Mouse (Mus musculus): ENCODE measurements around the gene Lmod3. TPM values are rescaled to one million over a fixed set of nuclear protein-coding genes. Genes with fewer than 3 reads are reported as not detected.
"Not testable (repeated sequence)": the region's sequence is repeated elsewhere in the genome, so short reads cannot be mapped to it uniquely, and the experiment has no call there.

The Lmod3 gene
- total RNA-seq, 2 experiments from 2014 or later, result 156 to 173 TPM

- no peak for DNase-seq (ENCODE audit: low spot score in 2 of 2)
Observed at GRCm38 (mm10) chr6:97276890-97277497, 24.4 kb upstream of the Lmod3 start.

- no peak for DNase-seq (ENCODE audit: low spot score in 2 of 2)
Observed at GRCm38 (mm10) chr6:97276366-97276765, 23.8 kb upstream of the Lmod3 start.

GRCm38 (mm10) chr6:97275760-97276159 lies 23.2 kb upstream of the Lmod3 start:
- no peak for DNase-seq (ENCODE audit: low spot score in 2 of 2)

- no peak for DNase-seq (ENCODE audit: low spot score in 2 of 2)
Observed at GRCm38 (mm10) chr6:97273777-97274176, 21.2 kb upstream of the Lmod3 start.

- no peak for DNase-seq (ENCODE audit: low spot score in 2 of 2)
Observed at GRCm38 (mm10) chr6:97273058-97273710, 20.6 kb upstream of the Lmod3 start.

- no peak for DNase-seq (ENCODE audit: low spot score in 2 of 2)
Observed at GRCm38 (mm10) chr6:97272349-97272748, 19.8 kb upstream of the Lmod3 start.

- no peak for DNase-seq (ENCODE audit: low spot score in 2 of 2)
Observed at GRCm38 (mm10) chr6:97269596-97269995, 17.0 kb upstream of the Lmod3 start.

- DNase-seq (ENCODE audit: low spot score in 2 of 2), result no peak
Observed at GRCm38 (mm10) chr6:97267132-97267531, 14.6 kb upstream of the Lmod3 start.

- no peak for DNase-seq (ENCODE audit: low spot score in 2 of 2)
Observed at GRCm38 (mm10) chr6:97266661-97267060, 14.1 kb upstream of the Lmod3 start.

GRCm38 (mm10) chr6:97265705-97266104 lies 13.1 kb upstream of the Lmod3 start:
- DNase-seq (ENCODE audit: low spot score in 2 of 2), result no peak

- DNase-seq (ENCODE audit: low spot score in 2 of 2), result no peak
Observed at GRCm38 (mm10) chr6:97265240-97265639, 12.7 kb upstream of the Lmod3 start.

- DNase-seq (ENCODE audit: low spot score in 2 of 2), result not testable (repeated sequence)
Observed at GRCm38 (mm10) chr6:97263750-97264149, 11.2 kb upstream of the Lmod3 start.

- no peak for DNase-seq (ENCODE audit: low spot score in 2 of 2)
Observed at GRCm38 (mm10) chr6:97262229-97262628, 9.7 kb upstream of the Lmod3 start.

- DNase-seq (ENCODE audit: low spot score in 2 of 2), result not testable (repeated sequence)
Observed at GRCm38 (mm10) chr6:97259926-97260325, 7.4 kb upstream of the Lmod3 start.

GRCm38 (mm10) chr6:97258489-97258888 lies 5.9 kb upstream of the Lmod3 start:
- no peak for DNase-seq (ENCODE audit: low spot score in 2 of 2)

- DNase-seq (ENCODE audit: low spot score in 2 of 2), result no peak
Observed at GRCm38 (mm10) chr6:97252086-97252485, 473 bp downstream of the Lmod3 start.

- peak in 1 of 2 experiments; percentile 44 for DNase-seq (ENCODE audit: low spot score in 2 of 2)
Observed at GRCm38 (mm10) chr6:97250966-97251365, 1.6 kb downstream of the Lmod3 start.

GRCm38 (mm10) chr6:97245200-97245599 lies 7.4 kb downstream of the Lmod3 start:
- no peak for DNase-seq (ENCODE audit: low spot score in 2 of 2)

GRCm38 (mm10) chr6:97242522-97242921 lies 10.0 kb downstream of the Lmod3 start:
- no peak for DNase-seq (ENCODE audit: low spot score in 2 of 2)

GRCm38 (mm10) chr6:97240092-97240491 lies 12.5 kb downstream of the Lmod3 start:
- no peak for DNase-seq (ENCODE audit: low spot score in 2 of 2)

GRCm38 (mm10) chr6:97239360-97239759 lies 13.2 kb downstream of the Lmod3 start:
- no peak for DNase-seq (ENCODE audit: low spot score in 2 of 2)

- no peak for DNase-seq (ENCODE audit: low spot score in 2 of 2)
Observed at GRCm38 (mm10) chr6:97236088-97236487, 16.5 kb downstream of the Lmod3 start.
